Mouse (Mus musculus): ENCODE results near the gene Ikzf3. TPM values are rescaled to one million over a fixed set of nuclear protein-coding genes. Genes with fewer than 3 reads are reported as not detected.

The Ikzf3 gene
- polyA plus RNA-seq, 1 experiment from 2014 or later, result 0.20 TPM

DNA sequence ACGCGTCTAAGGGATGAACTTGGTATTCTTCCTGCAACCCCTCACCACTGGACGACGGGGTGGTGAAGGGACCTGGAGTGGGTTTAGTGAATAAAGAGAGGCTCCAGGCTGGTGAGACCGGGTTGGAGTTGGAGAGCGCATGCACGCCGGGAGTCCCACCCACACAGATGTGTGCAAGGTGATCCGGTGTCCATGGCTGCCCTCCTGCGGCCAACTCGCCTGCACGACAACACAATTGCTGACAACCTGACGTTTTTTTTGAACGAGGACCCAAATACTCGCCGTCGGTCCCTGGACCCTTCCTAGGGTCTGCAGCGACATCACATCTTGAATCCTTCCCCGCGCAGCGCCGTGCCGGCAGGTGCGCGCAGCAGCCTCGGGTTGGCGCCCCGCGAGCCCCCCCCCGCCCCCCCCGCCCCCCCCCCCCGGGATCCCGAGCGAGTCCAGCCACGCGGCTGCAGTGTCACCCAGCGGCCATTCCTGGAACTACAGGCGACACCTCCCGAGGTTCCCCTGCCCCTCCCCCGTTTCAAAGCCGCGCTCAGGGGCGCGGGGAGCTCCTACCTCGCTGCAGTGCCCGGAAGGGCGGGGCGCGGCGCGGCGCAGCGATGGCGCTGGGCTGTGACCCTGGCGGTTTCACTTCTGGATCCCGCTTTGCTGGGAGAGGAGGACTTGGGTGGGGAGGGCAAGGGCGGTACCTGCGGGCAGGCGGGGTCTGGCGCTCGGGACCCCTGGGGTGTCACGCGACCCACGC is 88.3 kb downstream of the Ikzf3 start:
- Histone ChIP-seq H3K9me3 (ENCODE audit: low read length) (no peaks in the 10 kb centered on the region), H3K4me3 (ENCODE audit: low read depth, low read length) (peak overlapping the region; percentile 54), H3K27ac (ENCODE audit: low read length) (no peak overlapping the region), H3K36me3 (ENCODE audit: insufficient read depth, low read length) (no peaks in the 10 kb centered on the region), H3K4me2 (replicated peaks; ENCODE audit: low read depth, low read length) (peak overlapping the region; percentile 88), H3K4me1 (ENCODE audit: insufficient read depth, low read depth, low read length) (peaks cover 6% of the 10 kb centered on the region), H3K27me3 (replicated peaks; ENCODE audit: insufficient read depth, low read length) (0 out of 2 replicates have a peak, but pooled peaks cover 6% of the 10 kb centered on the region), H3K9ac (replicated peaks; ENCODE audit: low read depth) (0 out of 2 replicates have a peak overlapping the region, but pooled peaks have one; percentile 12)
- WGBS, result 2% methylated on average over 33 of the region's 64 CpGs
- TF ChIP-seq CTCF (IDR thresholded peaks at IDR 0.05) (peak; percentile 61), EP300 (IDR thresholded peaks at IDR 0.05) (no peak)
- DNase-seq (ENCODE audit: low spot score) (peak; percentile 83), ATAC-seq (peak; percentile 86)

DNA sequence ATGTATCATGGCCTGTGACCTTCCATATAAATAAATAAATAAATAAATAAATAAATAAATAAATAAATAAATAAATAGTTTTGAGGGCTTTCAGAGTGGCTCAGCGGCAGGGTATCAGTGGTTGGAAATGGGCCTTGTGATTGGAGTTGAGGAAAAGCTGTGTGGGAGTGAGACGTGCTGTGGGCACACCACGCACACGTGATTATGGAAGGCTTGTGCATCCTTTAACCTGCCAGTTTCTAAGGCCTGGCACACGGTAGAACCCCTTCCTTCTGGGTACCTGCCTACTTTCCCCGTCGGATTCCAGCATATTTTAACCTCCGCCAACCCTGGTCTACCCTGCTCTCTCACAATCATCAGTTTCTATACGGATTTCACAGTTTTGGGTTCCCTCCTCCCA is 88.9 kb downstream of the Ikzf3 start:
- H3K36me3 ChIP-seq (ENCODE audit: insufficient read depth, low read length), result no peaks in the 10 kb centered on the region
- no peak for TF ChIP-seq CTCF (IDR thresholded peaks at IDR 0.05)
- no peak for TF ChIP-seq EP300 (IDR thresholded peaks at IDR 0.05)
- H3K9me3 ChIP-seq (ENCODE audit: low read length), result no peaks in the 10 kb centered on the region
- H3K27ac ChIP-seq (ENCODE audit: low read length), result no peak overlapping the region
- 18% methylated on average over 9 of the region's 9 CpGs for whole genome bisulfite sequencing
- peaks cover 6% of the 10 kb centered on the region for H3K4me1 ChIP-seq (ENCODE audit: insufficient read depth, low read depth, low read length)
- DNase-seq (ENCODE audit: low spot score), result no peak
- ATAC-seq, result peak; percentile 11
- H3K4me2 ChIP-seq (replicated peaks; ENCODE audit: low read depth, low read length), result peak overlapping the region; percentile 88
- H3K9ac ChIP-seq (replicated peaks; ENCODE audit: low read depth), result no peak overlapping the region
- 0 out of 2 replicates have a peak, but pooled peaks cover 6% of the 10 kb centered on the region for H3K27me3 ChIP-seq (replicated peaks; ENCODE audit: insufficient read depth, low read length)
- peak overlapping the region; percentile 54; the same call in 1 of the 2 replicates for H3K4me3 ChIP-seq (ENCODE audit: low read depth, low read length)

- DNase-seq (ENCODE audit: low spot score) (no peak), ATAC-seq (no peak)
- Histone ChIP-seq H3K36me3 (ENCODE audit: insufficient read depth, low read length) (no peaks in the 10 kb centered on the region), H3K4me2 (replicated peaks; ENCODE audit: low read depth, low read length) (no peak overlapping the region), H3K9me3 (ENCODE audit: low read length) (no peaks in the 10 kb centered on the region), H3K27ac (ENCODE audit: low read length) (no peak overlapping the region), H3K4me3 (ENCODE audit: low read depth, low read length) (no peak overlapping the region), H3K9ac (replicated peaks; ENCODE audit: low read depth) (no peak overlapping the region), H3K4me1 (ENCODE audit: insufficient read depth, low read depth, low read length) (peaks cover 6% of the 10 kb centered on the region), H3K27me3 (replicated peaks; ENCODE audit: insufficient read depth, low read length) (0 out of 2 replicates have a peak, but pooled peaks cover 6% of the 10 kb centered on the region)
- WGBS, result 49% methylated on average over 5 of the region's 5 CpGs
- TF ChIP-seq EP300 (IDR thresholded peaks at IDR 0.05) (no peak), CTCF (IDR thresholded peaks at IDR 0.05) (no peak)
These were observed 89.3 kb downstream of the Ikzf3 start for GRCm38 (mm10) chr11:98456545-98456944.

DNA sequence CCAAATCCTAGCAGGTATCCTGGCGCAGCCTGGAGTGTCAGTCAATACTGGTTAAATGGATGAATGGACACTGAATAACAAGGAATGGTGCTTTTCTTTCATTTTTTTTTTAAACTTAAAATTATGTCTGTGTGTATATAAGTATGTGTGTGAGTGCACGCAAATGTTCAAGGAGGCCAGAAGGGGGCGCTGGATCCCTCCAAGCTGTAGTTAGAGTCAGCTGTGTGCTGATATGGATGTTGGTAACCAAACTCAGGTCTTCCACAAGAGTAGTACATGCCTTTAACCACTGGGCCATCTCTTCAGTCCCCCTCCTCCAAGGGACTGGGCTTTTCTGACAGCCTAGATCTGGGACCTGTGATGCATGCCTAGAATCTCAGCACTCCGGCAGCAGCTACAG is 90.3 kb downstream of the Ikzf3 start:
- Histone ChIP-seq H3K27me3 (replicated peaks; ENCODE audit: insufficient read depth, low read length) (0 out of 2 replicates have a peak, but pooled peaks cover 6% of the 10 kb centered on the region), H3K4me1 (ENCODE audit: insufficient read depth, low read depth, low read length) (peaks cover 6% of the 10 kb centered on the region), H3K4me3 (ENCODE audit: low read depth, low read length) (no peak overlapping the region), H3K36me3 (ENCODE audit: insufficient read depth, low read length) (no peaks in the 10 kb centered on the region), H3K4me2 (replicated peaks; ENCODE audit: low read depth, low read length) (no peak overlapping the region), H3K9me3 (ENCODE audit: low read length) (no peaks in the 10 kb centered on the region), H3K9ac (replicated peaks; ENCODE audit: low read depth) (no peak overlapping the region), H3K27ac (ENCODE audit: low read length) (no peak overlapping the region)
- 79% methylated on average over 4 of the region's 4 CpGs for WGBS
- no peak for TF ChIP-seq EP300 (IDR thresholded peaks at IDR 0.05)
- TF ChIP-seq CTCF (IDR thresholded peaks at IDR 0.05), result peak; percentile 45; the same call in 1 of the 2 replicates
- DNase-seq (ENCODE audit: low spot score) (no peak), ATAC-seq (no peak)

DNA sequence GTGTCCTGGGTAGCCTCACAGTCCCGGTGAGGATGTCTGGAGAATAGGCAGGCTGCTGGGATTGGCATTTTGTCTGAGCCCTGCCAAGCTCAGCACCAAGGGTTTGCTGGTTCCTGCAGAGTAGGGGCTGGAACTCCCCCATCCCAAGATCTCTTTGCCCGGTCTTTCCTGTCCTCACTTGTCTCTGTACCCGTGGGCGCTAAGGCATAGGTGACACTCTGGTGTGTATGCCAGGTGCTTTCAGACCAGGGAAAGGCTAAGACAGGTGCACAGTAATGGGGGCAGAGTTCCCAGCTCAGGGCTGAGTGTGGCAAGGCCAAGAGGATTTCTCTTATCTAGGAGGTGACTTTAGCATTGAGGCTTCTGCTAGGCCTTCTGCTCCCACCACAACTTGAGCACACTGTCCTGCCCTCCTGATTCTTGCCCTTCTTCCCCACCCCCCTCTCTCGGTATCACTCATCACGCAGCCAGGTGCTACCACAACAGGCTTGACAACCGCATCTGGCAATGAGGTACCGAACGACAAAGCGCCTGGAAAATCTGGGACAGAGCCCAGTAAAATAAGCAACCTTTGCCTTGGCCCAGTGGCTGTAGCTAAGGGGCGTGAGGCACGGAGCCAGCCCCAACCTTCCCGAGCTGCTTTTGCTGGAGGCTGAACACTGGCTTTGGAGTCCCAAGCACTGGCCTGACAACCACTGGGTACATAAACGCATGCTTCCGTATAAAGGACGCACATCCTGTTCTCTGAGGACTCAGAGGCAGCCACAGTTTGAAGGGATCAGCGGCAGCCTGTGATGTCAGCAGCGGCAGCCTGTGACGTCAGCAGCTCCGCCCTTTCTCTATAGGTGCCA is 95.7 kb downstream of the Ikzf3 start:
- no peak overlapping the region for H3K27ac ChIP-seq (ENCODE audit: low read length)
- no peaks in the 10 kb centered on the region for H3K9me3 ChIP-seq (ENCODE audit: low read length)
- no peaks in the 10 kb centered on the region for H3K27me3 ChIP-seq (replicated peaks; ENCODE audit: insufficient read depth, low read length)
- 57% methylated on average over 20 of the region's 20 CpGs for WGBS
- no peaks in the 10 kb centered on the region for H3K4me1 ChIP-seq (ENCODE audit: insufficient read depth, low read depth, low read length)
- no peak overlapping the region for H3K9ac ChIP-seq (replicated peaks; ENCODE audit: low read depth)
- no peak for DNase-seq (ENCODE audit: low spot score)
- H3K4me3 ChIP-seq (ENCODE audit: low read depth, low read length), result no peak overlapping the region
- TF ChIP-seq CTCF (IDR thresholded peaks at IDR 0.05) (no peak), EP300 (IDR thresholded peaks at IDR 0.05) (no peak)
- H3K36me3 ChIP-seq (ENCODE audit: insufficient read depth, low read length), result no peaks in the 10 kb centered on the region
- 0 out of 2 replicates have a peak overlapping the region, but pooled peaks have one; percentile 52 for H3K4me2 ChIP-seq (replicated peaks; ENCODE audit: low read depth, low read length)
- ATAC-seq, result no peak

DNA sequence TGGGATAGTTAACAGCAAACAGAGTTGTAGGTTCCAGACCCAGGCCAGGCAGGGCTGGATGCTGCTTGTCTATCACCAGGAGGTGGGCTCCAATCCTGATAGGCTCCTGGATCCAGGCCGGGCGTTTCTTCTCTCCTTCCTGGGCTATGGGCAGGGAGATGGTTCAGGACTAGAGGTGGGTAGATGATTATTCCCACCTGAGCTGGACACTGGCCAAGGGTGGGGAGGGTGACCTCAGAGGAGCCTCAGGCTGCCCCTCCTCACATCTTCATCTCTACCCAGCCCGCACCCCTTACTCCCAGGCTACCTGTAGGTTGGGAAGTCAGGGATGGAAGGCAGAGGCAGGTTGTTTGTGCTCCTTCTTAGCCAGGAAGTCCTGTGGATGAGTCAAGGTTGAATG is 96.4 kb downstream of the Ikzf3 start:
- Histone ChIP-seq H3K9me3 (ENCODE audit: low read length) (no peaks in the 10 kb centered on the region), H3K9ac (replicated peaks; ENCODE audit: low read depth) (no peak overlapping the region), H3K4me2 (replicated peaks; ENCODE audit: low read depth, low read length) (peak overlapping the region; percentile 52), H3K4me1 (ENCODE audit: insufficient read depth, low read depth, low read length) (no peaks in the 10 kb centered on the region), H3K4me3 (ENCODE audit: low read depth, low read length) (no peak overlapping the region), H3K36me3 (ENCODE audit: insufficient read depth, low read length) (no peaks in the 10 kb centered on the region), H3K27ac (ENCODE audit: low read length) (no peak overlapping the region), H3K27me3 (replicated peaks; ENCODE audit: insufficient read depth, low read length) (no peaks in the 10 kb centered on the region)
- TF ChIP-seq EP300 (IDR thresholded peaks at IDR 0.05), result no peak
- no peak for TF ChIP-seq CTCF (IDR thresholded peaks at IDR 0.05)
- DNase-seq (ENCODE audit: low spot score), result no peak
- ATAC-seq, result no peak
- 48% methylated on average over 3 of the region's 3 CpGs for WGBS

Data from lung, postnatal 0 days (tissue).